Mouse (Mus musculus) cerebellum, adult (tissue): ENCODE measurements at regions not wholly inside any gene's neighbourhood (a gene's known extent, or its start where the extent isn't known, plus 50 kb on each side); places are given as distances from the start of the nearest gene placed in this dataset.

Experiments used
- ATAC-seq: cut with Nextera tagmentation; 2 replicates; pipeline ENCODE4 v1.9.2; 2017; ENCODE audit warnings: mild to moderate bottlenecking, moderate library complexity, mixed read lengths; ENCODE audit not compliant: insufficient number of reproducible peaks, low FRiP score, low TSS enrichment

DNA sequence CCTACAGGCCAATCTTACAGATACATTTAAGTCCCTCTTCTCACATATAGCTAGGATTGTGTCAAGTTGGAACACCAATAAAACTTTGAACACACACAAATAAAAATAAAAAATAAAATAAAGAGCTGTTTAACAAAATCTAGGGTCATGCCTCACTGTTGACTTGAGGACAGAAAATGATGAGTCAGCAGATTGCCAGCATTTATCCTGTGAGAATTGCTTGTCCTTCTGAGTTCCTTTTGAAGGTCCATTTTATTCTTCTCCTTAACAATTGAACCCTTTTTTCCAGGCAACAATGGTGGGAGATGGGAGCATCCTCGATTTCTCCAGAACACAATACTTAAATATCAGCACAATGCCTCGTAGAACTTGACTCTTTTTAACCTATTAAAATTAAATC is 1022.4 kb upstream of the Adgrl4 start:
- no peak for ATAC-seq

- ATAC-seq: no peak
Observed at GRCm38 (mm10) chr3:150416447-150416846, 1021.2 kb upstream of the Adgrl4 start.

DNA sequence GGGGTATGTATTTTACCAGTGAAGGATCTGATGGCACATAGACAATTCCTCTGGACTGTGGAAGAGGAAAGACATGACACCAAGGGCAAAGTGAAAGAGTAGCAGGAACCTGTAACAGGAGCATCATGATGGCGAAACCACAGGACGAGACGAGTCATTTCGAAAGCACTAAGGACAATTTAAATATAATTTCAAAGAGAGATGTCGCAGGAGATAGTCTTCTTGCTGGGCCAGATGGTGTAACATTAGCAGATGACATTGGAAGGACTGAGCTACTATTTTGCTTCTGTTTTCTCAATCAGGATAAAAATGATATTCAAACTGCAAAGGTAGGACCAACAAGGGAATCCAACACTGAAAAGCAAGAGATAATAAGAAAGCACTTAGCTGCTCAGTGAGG is 1009.7 kb upstream of the Adgrl4 start:
- ATAC-seq: no peak

- no peak for ATAC-seq
Observed at GRCm38 (mm10) chr3:150431291-150431690, 1006.4 kb upstream of the Adgrl4 start.

DNA sequence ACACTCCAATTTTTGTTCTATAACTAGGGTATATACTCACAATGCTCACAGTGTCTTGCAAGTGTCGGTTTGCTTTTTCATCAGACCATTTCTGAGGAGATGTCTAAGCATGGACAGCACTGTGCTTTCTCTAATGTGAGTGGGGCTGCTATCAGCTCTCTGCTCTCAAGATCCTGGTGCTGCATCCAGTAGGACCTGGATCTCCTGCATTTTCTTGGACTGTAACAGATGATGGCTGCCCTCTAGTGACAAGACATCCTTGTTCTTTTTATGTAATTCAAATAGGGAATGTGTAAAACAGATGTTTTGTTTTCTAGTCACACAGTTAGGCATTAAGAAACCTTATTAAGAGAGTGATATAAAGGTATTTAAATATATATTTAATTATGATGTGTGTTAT is 1002.5 kb upstream of the Adgrl4 start:
- no peak for ATAC-seq

DNA sequence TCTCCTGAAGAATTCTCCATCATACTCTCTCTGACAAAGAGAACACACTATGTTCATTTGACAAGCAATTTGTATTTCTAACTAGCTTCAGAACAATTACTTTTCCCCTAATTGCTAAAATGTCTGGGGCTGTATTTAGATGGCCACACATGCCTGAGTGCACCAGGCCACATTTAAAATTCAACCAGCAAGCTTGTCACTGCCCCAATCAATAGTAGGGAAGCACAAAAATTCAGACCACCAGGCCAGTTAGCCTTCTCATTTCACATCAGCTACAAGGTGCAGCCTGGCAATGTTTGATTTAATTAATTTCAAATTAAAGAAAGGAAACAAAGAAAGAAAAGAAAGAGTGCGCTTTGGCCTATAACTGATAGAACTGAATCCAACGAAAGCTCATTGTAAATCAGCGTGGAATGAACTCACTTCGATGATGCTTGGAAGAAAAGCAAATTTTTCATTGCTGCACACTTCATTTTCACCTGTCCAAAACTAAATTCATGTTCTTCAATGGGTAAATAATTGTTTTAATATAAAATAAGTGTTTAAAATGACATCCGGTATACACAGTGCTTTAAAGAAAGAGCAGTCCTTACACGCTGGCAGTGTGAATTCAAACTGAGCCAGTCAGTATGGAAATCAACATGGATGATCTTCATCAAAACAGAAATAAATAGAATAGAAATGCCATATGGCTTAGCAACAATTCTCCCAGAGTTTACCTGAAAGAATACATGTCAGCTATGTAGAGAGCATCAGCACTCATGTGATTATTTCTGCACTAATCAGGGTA is 1001.7 kb upstream of the Adgrl4 start:
- ATAC-seq: no peak
